Mouse (Mus musculus): ENCODE results near the gene Krt2.

Gene Krt2

DNA sequence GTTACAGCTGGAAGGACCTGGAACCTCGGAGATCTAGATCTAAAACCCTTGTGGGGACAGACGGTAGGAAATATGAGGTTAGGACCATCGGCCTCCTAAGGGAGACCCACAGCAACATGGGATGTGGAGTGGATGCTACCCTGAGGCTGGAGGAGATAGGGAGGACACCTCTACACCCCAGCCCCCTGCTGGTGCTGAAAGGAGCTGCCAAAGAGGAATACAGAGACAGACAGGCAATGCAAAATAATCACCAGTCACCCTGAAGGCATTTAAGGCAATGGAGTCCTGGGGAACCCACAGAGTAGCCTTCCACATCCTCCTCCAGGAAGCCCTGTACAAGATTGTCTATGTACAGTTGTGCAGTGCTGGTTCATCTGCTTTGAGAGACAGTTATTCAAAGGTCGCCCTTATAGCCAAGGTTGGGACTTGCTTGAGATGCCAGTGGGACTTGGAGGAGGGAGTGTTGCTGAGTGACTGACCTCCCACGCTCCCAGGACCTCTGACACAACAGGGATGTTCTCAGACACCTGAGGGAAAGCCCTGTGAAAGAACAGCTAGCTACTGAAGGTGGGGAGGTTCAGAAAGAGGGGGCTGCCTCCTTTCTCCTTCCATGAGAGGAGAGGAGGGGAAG, 45.8 kb downstream of the Krt2 start:
- peak; percentile 10 for DNase-seq

DNA sequence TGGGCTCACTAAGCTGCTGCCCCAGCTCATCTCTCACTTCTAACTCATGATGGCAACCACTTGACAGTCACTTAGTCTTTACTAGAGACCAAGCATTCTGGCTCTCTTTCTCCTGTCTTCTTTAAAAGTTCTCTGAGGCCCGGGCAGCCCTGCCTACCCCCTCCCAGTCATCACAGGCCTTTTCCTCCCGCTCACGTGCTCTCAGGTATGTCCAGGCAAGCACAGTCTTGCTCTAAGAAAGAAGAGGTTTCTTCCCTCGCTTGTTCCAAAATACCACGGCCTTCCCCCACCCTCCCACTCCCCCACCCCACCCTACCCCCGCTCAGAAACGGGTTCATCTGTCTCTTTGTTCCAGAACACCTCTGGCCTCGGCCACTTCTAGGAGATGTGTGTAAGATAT, 47.7 kb downstream of the Krt2 start:
- no peak for DNase-seq
